Mouse (Mus musculus) MEL-GATA-1-ER (cell line): ENCODE results near the gene Hoxd12.

Source experiments
- DNase-seq: peaks from one replicate; pipeline ENCODE4 v3.0.0-alpha.2; 2012; ENCODE audit warnings: low read depth; ENCODE audit errors: extremely low read depth

Gene Hoxd12

GRCm38 (mm10) chr2:74680561-74681398, 6.0 kb downstream of the Hoxd12 start:
- no peak for DNase-seq

DNA sequence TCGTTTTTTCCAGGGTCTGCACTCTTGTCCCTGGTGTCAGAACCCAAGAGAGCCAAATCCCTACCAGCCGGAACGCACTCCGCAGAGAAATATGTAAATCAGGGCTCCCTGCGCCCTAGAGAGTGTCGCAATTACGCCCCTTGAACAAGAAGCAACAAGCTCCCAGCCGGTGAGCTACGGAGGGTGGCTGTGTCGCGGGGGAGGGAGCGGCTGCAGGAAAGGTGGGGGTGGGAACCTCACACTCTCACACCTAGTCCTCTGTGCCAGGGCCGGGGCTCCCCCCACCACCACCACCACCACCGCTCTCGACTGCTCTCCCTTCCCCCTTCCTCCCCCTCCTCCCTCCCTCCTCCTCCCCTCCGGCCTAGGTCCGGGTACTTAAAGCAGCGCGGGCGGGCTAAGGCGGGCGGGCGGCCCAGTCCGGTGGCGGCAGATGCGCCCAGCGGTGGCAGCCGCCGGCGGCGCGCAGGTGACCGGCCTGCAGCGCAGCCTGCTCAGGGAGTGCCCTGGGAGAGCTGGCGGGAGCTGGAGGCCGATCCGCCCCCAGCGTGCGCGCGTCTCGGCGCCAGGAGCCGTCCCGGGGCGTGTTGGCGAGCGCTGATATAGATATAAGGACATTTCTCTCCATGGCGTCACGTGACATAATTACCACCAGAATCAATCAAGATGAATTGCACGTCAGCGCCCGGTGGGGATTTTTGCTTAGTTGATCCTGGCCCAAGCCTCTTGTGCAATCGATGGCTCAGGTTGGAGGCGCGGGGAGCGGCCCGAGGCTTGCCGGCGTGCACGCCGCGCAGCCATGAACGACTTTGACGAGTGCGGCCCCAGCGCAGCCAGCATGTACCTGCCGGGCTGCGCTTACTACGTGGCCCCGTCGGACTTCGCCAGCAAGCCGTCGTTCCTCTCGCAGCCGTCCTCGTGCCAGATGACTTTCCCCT, 7.0 kb downstream of the Hoxd12 start:
- no peak for DNase-seq

DNA sequence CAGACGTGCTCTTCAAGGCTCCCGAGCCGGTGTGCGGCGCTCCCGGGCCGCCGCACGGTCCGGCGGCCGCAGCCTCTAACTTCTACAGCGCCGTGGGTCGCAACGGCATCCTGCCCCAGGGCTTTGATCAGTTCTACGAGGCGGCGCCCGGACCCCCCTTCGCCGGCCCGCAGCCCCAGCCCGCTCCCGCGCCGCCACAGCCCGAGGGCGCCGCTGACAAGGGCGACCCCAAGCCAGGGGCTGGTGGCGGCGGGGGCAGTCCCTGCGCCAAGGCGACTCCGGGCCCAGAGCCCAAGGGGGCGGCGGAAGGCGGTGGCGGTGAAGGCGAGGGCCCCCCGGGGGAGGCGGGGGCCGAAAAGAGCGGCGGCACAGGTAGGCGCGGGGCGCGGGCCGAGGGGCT, 8.0 kb downstream of the Hoxd12 start:
- no peak for DNase-seq

GRCm38 (mm10) chr2:74683471-74683951, 8.7 kb downstream of the Hoxd12 start:
- no peak for DNase-seq

DNA sequence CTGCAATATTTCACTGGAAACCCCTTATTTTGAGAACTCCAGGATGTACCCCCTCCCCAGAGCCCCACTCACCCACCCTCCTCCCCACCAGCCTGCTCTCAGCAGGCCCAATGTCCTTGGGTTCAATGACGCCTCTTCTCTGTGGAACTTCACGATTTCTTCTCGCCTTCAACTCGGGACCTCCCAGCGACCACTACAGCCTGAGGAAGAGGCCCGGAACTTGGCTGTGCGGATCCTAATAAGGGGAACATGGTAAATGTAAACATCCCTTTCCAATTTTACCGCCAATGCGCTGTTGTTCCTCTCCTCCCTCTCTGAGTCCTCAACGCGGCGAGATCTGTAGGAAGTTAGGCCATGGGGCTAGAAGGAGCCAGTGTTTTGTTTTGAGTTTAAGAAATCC, 9.3 kb downstream of the Hoxd12 start:
- DNase-seq: no peak

GRCm38 (mm10) chr2:74685059-74685603, 10.3 kb downstream of the Hoxd12 start:
- DNase-seq: no peak

DNA sequence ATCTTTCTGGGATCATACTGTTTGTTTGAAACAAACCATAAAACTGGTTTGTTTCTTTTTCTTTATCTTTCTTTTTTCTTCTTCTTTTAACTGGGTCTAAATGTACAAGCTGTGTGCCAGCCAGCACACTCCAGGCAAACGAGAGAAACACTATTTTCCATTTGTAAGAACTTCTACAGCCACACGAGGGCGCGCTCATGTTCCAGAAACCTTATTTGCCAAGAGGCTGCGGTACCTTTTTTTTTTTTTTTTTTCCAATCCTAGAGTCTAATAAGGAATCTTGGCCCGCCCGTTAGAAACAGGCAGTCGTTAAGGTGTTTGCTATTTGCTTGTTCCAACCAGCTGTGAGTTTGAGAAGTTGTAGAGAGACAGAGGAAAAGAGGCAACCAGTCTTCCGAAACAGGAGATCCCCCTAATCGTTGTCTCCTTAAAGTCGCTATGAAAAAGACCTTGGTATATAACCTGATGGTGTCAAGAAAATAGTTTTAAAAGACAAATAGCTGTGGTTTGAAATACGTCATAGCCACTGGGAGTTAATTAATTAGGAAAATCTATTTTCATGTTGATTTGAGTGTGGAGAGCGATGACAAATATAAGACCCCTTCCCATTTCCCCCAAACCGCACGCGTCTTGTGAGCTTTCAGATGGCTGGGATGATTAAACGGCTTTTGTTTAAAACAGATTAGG, 11.6 kb downstream of the Hoxd12 start:
- DNase-seq: no peak

DNA sequence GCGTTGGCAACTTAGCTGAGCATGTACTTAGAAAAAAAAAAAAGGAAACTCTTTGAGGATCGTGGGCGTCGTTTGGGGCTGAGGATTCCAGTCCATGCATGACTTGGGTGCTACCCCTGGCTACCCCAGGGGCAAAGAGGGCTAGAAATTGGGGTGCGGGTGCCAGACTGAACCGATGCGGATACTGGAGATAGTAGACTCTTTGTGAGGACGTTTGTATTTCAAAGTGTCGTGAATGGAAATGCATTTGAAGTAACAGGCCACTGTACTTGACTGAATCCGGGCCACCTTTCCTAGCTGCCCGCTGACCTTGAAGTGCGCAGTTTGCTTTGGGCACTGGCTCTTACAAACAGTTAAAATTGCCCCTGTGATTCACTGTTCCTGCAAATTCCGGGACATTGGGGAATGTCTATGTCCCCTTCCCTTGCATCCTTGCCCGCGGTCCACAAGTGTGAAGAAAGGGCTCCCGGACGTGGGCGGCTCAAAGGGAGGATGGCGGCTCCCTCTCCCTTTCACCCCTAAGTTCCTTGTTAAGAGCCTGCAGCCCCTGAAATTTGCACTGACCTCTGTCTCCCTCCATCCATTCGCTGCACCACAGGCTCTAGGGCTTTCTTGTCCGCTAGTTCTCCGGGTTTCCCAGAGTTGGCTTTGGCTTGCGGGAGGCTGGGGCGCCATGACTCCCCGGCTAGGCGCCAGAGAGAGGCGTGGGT, 12.3 kb downstream of the Hoxd12 start:
- DNase-seq: no peak

DNA sequence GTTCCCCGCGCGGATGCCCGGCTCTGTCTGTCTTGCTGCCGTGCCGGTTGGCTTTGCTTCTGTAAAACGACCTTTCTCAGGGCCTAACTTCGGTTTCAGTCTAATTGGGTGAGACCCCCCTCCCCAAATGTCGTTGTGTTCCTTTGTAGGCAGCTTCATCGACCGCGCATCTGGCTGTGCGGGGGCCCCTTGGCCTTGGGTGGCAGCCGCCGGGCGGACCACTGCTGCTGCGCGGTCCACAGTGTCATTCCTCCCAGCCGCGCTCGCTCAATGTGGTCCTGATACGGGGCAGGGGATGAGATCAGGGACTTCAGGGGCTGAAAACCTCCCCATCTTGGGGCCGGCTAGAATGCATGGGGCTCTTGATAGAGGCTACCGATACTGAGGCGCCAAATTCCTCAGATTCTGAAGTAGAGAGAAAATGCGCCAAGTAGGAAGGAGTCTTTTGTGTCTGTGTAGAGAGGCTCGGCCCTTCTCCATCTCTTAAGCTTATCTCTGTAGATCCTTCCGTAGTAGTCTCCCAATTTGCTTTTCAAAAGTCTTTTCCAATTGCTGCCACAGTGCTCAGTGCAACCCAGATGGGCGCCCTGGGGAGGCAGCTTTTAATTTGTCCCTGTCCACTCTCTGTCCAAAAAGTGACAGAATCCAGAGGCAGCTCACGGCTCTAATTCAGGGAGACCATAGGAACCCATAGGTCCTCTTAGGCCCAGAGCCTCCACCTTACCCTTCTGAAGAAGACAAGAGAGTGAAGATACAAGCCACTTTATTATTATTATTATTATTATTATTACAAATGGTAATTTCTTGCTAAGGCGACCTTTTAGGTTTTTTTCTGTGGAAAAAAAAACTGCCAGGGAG, 13.1 kb downstream of the Hoxd12 start:
- DNase-seq: no peak

DNA sequence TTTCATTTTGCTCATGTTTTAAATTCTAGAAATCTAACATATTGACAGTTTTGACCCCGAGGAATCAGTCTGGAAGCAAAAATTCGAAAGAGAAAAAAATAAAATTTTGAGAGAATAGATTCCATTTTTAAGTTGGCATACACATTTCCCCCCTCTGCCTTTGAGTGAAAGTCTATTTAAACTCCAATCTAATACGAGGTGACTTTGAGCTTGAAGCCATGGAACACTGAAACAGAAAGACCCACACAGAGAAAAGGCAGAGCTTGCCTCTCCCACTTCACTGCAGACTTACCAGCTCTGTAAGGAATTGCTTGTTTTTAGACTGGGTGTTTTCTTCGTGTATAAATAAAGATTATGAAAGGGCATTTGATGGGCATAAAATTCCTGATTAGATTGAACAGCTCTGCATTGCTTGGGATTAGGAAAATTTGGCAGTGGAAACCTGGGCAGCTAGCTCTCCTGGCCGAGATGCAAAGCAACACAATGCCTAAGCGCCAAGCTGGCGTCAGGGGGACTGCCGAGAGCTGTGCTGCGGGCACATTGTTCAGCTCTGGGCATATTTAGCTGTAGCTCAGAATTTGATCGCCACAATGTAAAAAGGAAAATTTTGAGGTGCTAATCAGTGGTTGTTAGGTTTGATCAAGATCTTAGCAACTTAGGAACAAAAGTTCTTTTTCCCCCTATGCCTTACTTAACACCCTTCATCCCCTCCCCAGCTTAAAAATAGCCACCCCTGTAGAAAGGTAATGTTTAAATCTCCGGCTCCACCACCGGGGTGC, 14.2 kb downstream of the Hoxd12 start:
- no peak for DNase-seq

GRCm38 (mm10) chr2:74689574-74690337, 14.9 kb downstream of the Hoxd12 start:
- DNase-seq: no peak

DNA sequence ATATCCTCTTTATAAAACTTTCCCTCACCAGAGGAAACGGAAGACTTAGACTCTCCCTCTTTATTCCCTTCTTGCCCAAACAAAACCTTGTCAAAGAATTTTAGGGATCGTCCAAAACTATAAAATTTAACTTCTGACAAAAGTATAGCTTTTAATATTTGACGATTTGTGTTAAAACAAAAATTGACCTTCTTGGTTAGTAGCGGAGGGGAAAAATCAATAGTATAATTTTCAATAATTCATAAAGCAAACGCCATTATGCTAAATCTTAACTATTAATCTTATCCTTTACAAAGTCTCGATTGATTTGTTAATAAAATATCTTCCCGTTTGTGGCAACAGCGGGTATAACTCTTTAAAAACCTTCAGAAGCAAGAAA, 15.5 kb downstream of the Hoxd12 start:
- DNase-seq: no peak

DNA sequence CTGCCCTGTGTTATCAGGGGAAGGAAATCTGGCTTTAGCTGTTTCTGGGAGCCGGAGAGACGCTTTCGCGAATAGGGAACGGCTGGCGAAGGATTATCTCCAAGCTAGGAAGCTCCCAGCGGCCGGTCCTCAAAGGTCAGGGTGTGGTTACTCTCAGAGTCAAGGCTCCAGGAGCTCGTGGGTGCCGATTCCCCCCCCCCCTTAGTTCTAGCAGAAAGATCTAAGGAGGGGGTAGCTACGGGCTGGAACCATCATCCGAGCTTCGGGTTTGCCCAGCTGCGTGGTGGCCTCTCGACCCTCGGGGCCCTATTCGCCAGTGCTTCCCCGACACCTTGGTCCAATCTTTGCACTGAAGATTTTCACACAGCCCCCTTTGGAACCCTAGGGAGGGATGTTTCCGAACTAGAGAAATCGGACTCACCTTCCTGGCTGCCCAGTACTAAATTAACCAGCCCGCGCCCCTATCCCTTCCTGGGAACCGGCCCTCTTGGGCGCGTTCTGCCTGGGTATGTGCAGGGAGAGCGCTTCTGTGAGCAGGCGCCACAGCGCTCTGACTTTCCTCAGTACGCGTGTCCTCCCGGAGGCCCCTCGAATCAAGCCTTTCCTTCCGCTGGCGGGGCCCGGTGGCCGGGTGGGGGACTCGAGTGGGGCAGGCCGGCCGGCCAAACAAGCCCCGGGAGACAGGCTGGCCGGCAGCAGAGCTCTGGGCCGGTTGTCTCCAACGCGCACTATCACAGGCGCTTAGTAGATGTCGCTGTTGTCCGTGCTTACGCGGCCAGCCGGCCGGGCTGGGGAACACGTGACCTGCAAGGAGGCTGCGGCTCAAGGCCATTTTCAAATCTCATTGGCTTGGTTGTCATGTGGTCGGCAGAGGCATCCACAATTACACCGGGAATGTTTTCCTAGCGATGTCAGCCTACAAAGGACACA, 16.5 kb downstream of the Hoxd12 start, which contains the start of gene Hoxd10:
TSS of gene Hoxd10 (plus strand) at position 903 of the 930 bp plus-strand sequence.
- no peak for DNase-seq

- DNase-seq: no peak
These were observed 17.4 kb downstream of the Hoxd12 start for GRCm38 (mm10) chr2:74691995-74692807.

DNA sequence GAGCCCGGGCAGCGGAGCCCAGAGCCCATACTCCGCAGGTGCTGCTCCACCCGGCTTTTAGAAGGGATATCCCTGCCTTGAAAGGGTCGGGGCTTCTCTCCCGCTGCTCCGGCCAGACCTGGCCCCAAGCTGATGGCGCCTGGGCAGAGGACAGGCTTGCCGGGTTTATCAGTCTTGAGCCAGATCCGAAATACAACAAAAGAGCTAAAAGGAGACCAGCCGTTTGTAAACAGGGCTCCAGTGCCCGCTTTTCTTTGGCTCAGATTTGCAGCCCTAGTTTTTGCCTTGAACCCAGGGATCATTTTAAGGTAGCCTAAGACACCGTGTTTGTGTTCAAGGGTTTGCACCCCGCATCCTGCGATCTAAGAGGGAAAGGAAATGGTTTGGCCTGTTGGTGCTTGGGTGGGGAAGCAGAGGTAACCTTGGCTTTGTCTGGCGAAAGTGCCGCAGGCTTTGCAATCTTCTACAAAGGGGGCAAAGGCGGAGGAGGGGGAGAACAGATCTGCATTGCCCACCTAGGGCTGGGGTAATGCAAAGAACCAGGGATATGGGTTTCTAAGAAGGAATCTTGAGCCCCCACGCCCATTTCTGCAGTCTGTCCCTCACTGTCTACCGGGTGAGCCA, 18.1 kb downstream of the Hoxd12 start:
- DNase-seq: no peak

- DNase-seq: no peak
These were observed 18.6 kb downstream of the Hoxd12 start for GRCm38 (mm10) chr2:74693432-74693827.
